Mouse (Mus musculus) common myeloid progenitor, adult 5-6 weeks (primary cell): ENCODE results near the gene Hoxa9. TPM values are rescaled to one million over a fixed set of nuclear protein-coding genes. Genes with fewer than 3 reads are reported as not detected.
A peak's percentile ranks its signal among the peaks of the same experiment; 100 is the strongest.

ENCODE experiments used
- ATAC-seq: replicated peaks from 2 replicates; pipeline ENCODE4 v1.8.0; 2016; ENCODE audit warnings: low read depth, mild to moderate bottlenecking, moderate TSS enrichment, inconsistent platforms; ENCODE audit not compliant: poor library complexity, severe bottlenecking
- total RNA-seq: library from RNA; stranded (forward); fragments of 200-1000, 187-1606 nt; gene quantifications from 2 replicates; pipeline ENCODE4 v1.2.3, GENCODE M21; 2017

Hoxa9 gene
- total RNA-seq, 1 experiment from 2014 or later, result 46.4 TPM

- ATAC-seq, result no peak
These were observed 2.2 kb upstream of the Hoxa9 start for GRCm38 (mm10) chr6:52232984-52233545.

GRCm38 (mm10) chr6:52232568-52232965, 1.7 kb upstream of the Hoxa9 start:
- peak; percentile 22; the same call in 1 of the 2 replicates for ATAC-seq

- ATAC-seq, result no peak
These were observed 1.1 kb upstream of the Hoxa9 start for GRCm38 (mm10) chr6:52231885-52232567.

- no peak for ATAC-seq
These were observed 1.1 kb downstream of the Hoxa9 start for GRCm38 (mm10) chr6:52229558-52230416.

DNA sequence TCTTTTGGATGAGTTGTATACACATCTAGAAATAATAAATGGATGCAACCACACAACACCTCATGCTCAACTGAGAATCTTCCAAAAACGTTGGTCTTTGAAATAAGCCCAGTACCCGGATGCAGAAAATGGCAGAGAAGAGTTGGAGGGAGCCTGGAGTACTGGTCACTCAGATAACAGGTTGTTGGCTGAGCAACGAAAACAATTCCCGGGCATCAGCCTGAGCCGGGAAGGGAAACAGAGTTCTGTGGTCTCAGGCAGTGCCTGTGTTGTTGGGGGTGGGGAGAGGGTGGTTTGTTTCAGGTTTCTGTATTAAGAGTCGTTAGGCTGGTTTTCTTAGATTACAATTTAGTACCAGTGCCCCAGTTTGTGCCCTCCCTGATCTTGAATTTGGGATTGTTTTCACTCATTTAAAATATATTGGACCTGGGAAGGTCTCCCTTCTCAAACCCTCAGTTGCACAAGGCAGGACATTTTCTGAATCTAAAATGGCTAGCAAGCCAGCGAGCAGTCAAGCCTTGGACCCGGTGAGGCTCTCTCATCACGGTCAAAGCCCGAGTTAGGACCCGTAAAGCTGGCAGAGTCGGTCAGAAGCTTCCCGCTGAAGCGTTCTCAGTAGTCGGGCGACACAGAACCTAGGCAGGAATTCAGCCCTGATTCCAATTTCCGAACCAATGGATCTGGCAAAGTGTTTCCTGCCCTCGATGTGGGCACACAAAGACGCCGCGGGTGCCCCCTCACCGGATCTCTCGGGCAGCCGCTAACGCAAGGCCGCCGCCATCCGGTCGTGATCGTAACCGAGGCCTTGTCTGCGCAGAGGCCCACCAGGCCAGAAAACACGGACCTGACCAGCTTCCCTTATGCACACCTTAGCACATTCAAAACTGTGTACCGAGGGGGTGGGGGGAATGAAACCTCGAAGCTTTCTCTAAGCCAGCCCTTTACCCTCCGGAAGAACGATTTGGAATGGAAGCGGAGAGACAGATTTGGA, 2.1 kb downstream of the Hoxa9 start:
- no peak; the same call in 1 of the 2 replicates for ATAC-seq

GRCm38 (mm10) chr6:52227470-52228222, 3.2 kb downstream of the Hoxa9 start:
- no peak for ATAC-seq

DNA sequence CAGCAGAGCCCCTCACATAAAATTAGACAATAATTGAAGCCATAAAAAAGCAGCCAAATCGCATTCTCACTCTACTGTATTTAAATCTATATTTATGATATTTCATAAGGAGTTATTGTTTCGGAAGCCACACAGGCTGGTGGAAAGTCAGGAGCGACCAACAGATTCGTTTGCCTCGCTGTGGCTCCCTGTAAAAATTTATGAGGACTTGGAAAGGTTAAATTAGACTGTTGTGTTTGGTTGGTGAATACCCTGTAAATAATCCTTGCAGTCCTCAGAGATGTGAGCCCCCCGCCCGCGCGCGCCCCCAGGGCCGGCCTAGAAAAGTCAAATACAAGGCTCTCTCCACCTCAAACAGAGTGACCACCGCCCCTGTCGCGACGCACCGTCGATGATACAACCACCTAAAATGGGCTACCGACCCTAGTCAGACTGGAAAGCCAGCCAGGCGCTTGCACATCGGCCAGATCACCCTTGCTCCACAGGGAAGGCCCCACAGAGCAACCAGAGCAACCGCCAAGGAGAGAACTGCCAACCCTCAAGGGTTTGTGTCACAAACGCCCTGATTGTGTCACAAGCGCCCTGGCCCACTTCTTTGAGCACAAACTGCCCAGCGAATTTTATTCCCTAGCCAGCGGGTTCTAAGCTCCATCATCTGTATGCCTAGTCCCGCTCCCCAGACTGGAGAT, 4.2 kb downstream of the Hoxa9 start:
- no peak for ATAC-seq

GRCm38 (mm10) chr6:52225612-52226568, 5.0 kb downstream of the Hoxa9 start:
- peak; percentile 57 for ATAC-seq

- ATAC-seq, result no peak
These were observed 5.8 kb downstream of the Hoxa9 start for GRCm38 (mm10) chr6:52224895-52225611.

GRCm38 (mm10) chr6:52223939-52224760, 6.7 kb downstream of the Hoxa9 start:
- ATAC-seq, result no peak

GRCm38 (mm10) chr6:52222729-52223128, 8.2 kb downstream of the Hoxa9 start:
- ATAC-seq, result no peak

GRCm38 (mm10) chr6:52221993-52222685, 8.8 kb downstream of the Hoxa9 start:
- ATAC-seq, result 0 out of 2 replicates have a peak, but pooled peaks have one; percentile 5

GRCm38 (mm10) chr6:52221337-52221992, 9.4 kb downstream of the Hoxa9 start, which contains the start of gene Hoxa7:
Gene Hoxa7, minus strand, starts transcription at chr6:52221854.
- peak; percentile 61 for ATAC-seq

- no peak for ATAC-seq
These were observed 10.0 kb downstream of the Hoxa9 start for GRCm38 (mm10) chr6:52220865-52221310.
